Mouse (Mus musculus) mouse trophoblast stem cell (cell line): ENCODE results near the gene Rps11.

Experiments used
- in situ Hi-C, 2 experiments: fragments of 300-500 bp; cut with MseI, MboI; formaldehyde crosslinking; loops; 2 replicates in 1 of 2; 3 replicates in 1 of 2; pipeline ENCODE4 v1.15.1; 2025

Gene Rps11

GRCm38 (mm10) chr7:45088597-45088996 lies 35.6 kb downstream of the Rps11 start:
- in situ Hi-C loops = no loop called here

- in situ Hi-C loops = no loop called here
These were observed 38.2 kb downstream of the Rps11 start for GRCm38 (mm10) chr7:45086084-45086483.

GRCm38 (mm10) chr7:45083300-45083890 lies 40.8 kb downstream of the Rps11 start:
- in situ Hi-C loops = no loop called here

GRCm38 (mm10) chr7:45082401-45083299 lies 41.6 kb downstream of the Rps11 start:
- in situ Hi-C loops = no loop called here

GRCm38 (mm10) chr7:45081016-45081415 lies 43.2 kb downstream of the Rps11 start:
- in situ Hi-C loops = no loop called here

- in situ Hi-C loops = no loop called here
These were observed 44.4 kb downstream of the Rps11 start for GRCm38 (mm10) chr7:45079856-45080255.

GRCm38 (mm10) chr7:45078513-45078912 lies 45.7 kb downstream of the Rps11 start:
- in situ Hi-C loops = no loop called here

GRCm38 (mm10) chr7:45077829-45078228 lies 46.4 kb downstream of the Rps11 start:
- in situ Hi-C loops = no loop called here

GRCm38 (mm10) chr7:45077322-45077721 lies 46.9 kb downstream of the Rps11 start:
- in situ Hi-C loops = no loop called here

GRCm38 (mm10) chr7:45076501-45076900 lies 47.7 kb downstream of the Rps11 start:
- in situ Hi-C loops = no loop called here

- in situ Hi-C loops = no loop called here
These were observed 48.8 kb downstream of the Rps11 start for GRCm38 (mm10) chr7:45075405-45075804.

- in situ Hi-C loops = no loop called here
These were observed 50.3 kb downstream of the Rps11 start for GRCm38 (mm10) chr7:45073949-45074348.

GRCm38 (mm10) chr7:45073171-45073707 lies 51.0 kb downstream of the Rps11 start:
- in situ Hi-C loops = no loop called here
